Mouse (Mus musculus): Measurements from ENCODE around the gene Prkcd. TPM values are rescaled to one million over a fixed set of nuclear protein-coding genes. Genes with fewer than 3 reads are reported as not detected.

Gene Prkcd
- polyA plus RNA-seq, 2 experiments = 46.1 to 105 TPM

DNA sequence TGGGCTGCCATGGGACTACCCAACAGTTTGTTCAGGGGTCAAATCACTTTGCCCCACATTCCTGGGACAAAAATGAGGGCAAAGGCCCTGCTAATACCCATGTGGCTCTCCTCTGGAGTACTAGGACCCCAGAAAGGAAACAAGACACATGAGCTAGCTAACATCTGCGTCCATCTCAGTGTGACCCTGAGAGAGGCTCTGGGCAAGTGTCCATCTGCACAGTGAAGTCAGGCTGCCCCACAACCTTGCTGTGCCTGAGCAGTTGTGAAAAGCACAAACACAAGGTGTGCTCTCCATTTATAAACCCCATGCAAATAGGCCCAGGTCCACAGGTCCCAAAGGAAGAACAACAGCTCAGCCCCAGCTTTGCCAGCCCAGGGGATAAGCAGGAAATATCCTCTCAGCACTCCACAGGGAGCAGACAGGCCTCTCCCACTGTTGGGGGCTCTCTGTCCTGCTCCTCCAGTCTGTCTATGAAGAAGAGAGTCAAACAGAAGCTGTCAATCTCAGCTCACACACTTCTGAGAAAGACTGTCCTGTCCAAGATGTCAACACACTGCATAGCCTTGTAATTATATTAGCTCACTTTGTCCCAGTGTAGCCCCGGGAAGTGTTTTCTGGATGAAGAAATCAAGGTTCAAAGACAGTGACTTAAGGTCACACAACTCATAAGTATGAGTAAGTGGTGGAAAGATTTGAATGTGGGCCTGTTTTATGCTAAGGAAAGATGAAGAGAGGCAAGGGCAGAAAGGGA is 12.9 kb downstream of the Prkcd start:
- no peak for DNase-seq (ENCODE audit: low spot score)
- no peak overlapping the region for H3K27ac ChIP-seq (replicated peaks; ENCODE audit: low read depth, low read length)
- no peaks in the 10 kb centered on the region for H3K9me3 ChIP-seq (ENCODE audit: control insufficient read depth, low read length)
- ATAC-seq (ENCODE audit: low FRiP score, low read depth) = no peak
- no peak for TF ChIP-seq POLR2A (IDR thresholded peaks at IDR 0.05; ENCODE audit: borderline replicate concordance, extremely low read depth, insufficient read depth, insufficient read length)
- H3K4me1 ChIP-seq (ENCODE audit: control insufficient read depth, insufficient read depth, low read length) = no peaks in the 10 kb centered on the region
- H3K36me3 ChIP-seq (ENCODE audit: control insufficient read depth, insufficient read depth, low read length) = 0 out of 2 replicates have a peak, but pooled peaks cover 8% of the 10 kb centered on the region
- no peaks in the 10 kb centered on the region for H3K27me3 ChIP-seq (ENCODE audit: control insufficient read depth, insufficient read depth, low read length)
- no peak overlapping the region for H3K9ac ChIP-seq (ENCODE audit: low read depth, low read length, severe bottlenecking)
- H3K4me2 ChIP-seq (replicated peaks; ENCODE audit: low read depth, low read length, severe bottlenecking) = no peak overlapping the region
- WGBS = 77% methylated on average over 2 of the region's 2 CpGs
- H3K4me3 ChIP-seq (replicated peaks; ENCODE audit: low read length) = no peak overlapping the region

DNA sequence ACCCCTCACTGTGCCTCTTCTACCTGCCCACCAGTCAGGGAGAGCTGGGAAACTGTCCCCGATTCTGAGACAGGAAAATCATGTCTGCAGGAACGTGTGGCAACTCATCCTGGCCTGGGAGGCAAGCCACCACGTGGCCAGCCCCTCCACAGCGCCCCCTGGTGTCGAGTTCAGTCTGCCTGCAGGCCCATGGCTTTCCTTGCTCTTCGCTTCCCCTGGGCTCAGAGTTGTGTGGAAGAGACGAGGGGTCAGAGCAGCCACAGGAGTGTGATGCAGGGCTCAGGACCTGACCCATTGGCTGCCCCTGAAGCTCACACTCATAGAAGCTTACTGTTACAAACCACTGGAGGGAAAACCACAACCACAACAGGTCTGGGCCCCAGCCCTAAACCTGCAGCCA is 13.5 kb downstream of the Prkcd start:
- no peak overlapping the region for H3K4me3 ChIP-seq (replicated peaks; ENCODE audit: low read length)
- DNase-seq (ENCODE audit: low spot score) (peak; percentile 43), ATAC-seq (ENCODE audit: low FRiP score, low read depth) (no peak)
- WGBS = 15% methylated on average over 7 of the region's 7 CpGs
- H3K4me1 ChIP-seq (ENCODE audit: control insufficient read depth, insufficient read depth, low read length) = no peaks in the 10 kb centered on the region
- no peaks in the 10 kb centered on the region for H3K27me3 ChIP-seq (ENCODE audit: control insufficient read depth, insufficient read depth, low read length)
- H3K9me3 ChIP-seq (ENCODE audit: control insufficient read depth, low read length) = no peaks in the 10 kb centered on the region
- H3K9ac ChIP-seq (ENCODE audit: low read depth, low read length, severe bottlenecking) = no peak overlapping the region
- TF ChIP-seq POLR2A (IDR thresholded peaks at IDR 0.05; ENCODE audit: borderline replicate concordance, extremely low read depth, insufficient read depth, insufficient read length) = no peak
- no peak overlapping the region for H3K4me2 ChIP-seq (replicated peaks; ENCODE audit: low read depth, low read length, severe bottlenecking)
- no peak overlapping the region for H3K27ac ChIP-seq (replicated peaks; ENCODE audit: low read depth, low read length)
- H3K36me3 ChIP-seq (ENCODE audit: control insufficient read depth, insufficient read depth, low read length) = 0 out of 2 replicates have a peak, but pooled peaks cover 12% of the 10 kb centered on the region

DNA sequence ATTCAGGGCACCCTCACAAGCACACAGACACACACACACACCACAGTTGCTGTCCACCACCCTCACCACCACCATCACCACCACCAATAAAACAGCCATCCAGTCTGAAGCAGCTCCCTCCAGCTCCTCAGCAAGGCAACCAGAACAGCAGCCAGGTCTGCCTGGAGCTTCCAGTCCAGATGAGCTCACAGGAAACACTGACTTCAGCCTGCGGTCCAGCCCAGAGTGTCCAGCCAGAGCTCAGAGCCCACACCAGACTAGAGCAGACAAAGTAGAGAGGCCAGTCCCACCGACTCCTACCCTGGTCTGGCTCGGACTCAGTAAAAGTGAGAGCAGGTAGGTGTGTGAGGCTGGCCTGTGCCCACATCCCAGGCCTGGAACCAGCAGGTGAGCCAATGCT is 15.1 kb downstream of the Prkcd start:
- DNase-seq (ENCODE audit: low spot score) = no peak
- 0 out of 2 replicates have a peak, but pooled peaks have one; percentile 7 for ATAC-seq (ENCODE audit: low FRiP score, low read depth)

DNA sequence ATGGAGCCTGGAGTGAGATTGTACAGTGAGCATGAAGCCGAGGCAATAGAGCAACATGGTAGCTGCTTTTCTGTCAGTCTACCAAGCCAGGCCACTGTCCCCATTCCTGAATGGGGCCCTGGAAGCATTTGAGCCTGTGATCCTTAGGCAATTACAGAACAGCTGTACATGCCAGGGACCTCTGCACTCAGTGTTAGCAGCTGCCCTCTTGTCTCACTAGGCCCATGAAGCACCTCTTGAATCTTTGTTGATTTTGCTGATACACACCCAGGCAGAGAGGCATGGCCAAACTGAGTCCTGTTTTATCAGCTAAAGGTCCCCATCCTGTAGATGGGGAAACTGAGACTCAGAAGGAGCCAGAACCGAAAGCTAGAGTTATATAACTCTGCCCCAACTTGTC is 15.7 kb downstream of the Prkcd start:
- ATAC-seq (ENCODE audit: low FRiP score, low read depth) (no peak), DNase-seq (ENCODE audit: low spot score) (no peak)
- Histone ChIP-seq H3K9ac (ENCODE audit: low read depth, low read length, severe bottlenecking) (no peak overlapping the region), H3K4me2 (replicated peaks; ENCODE audit: low read depth, low read length, severe bottlenecking) (no peak overlapping the region), H3K27ac (replicated peaks; ENCODE audit: low read depth, low read length) (no peak overlapping the region), H3K36me3 (ENCODE audit: control insufficient read depth, insufficient read depth, low read length) (peaks cover 24% of the 10 kb centered on the region; the same call in 1 of the 2 replicates), H3K9me3 (ENCODE audit: control insufficient read depth, low read length) (no peaks in the 10 kb centered on the region), H3K27me3 (ENCODE audit: control insufficient read depth, insufficient read depth, low read length) (no peaks in the 10 kb centered on the region), H3K4me3 (replicated peaks; ENCODE audit: low read length) (no peak overlapping the region), H3K4me1 (ENCODE audit: control insufficient read depth, insufficient read depth, low read length) (no peaks in the 10 kb centered on the region)
- no peak for TF ChIP-seq POLR2A (IDR thresholded peaks at IDR 0.05; ENCODE audit: borderline replicate concordance, extremely low read depth, insufficient read depth, insufficient read length)
- WGBS = 82% methylated on average over 2 of the region's 2 CpGs

More for the DNA sequence above, 15.1 kb downstream of the Prkcd start:
- Histone ChIP-seq H3K4me2 (replicated peaks; ENCODE audit: low read depth, low read length, severe bottlenecking) (no peak overlapping the region), H3K9ac (ENCODE audit: low read depth, low read length, severe bottlenecking) (no peak overlapping the region), H3K4me3 (replicated peaks; ENCODE audit: low read length) (no peak overlapping the region), H3K36me3 (ENCODE audit: control insufficient read depth, insufficient read depth, low read length) (peaks cover 24% of the 10 kb centered on the region; the same call in 1 of the 2 replicates), H3K27me3 (ENCODE audit: control insufficient read depth, insufficient read depth, low read length) (no peaks in the 10 kb centered on the region), H3K27ac (replicated peaks; ENCODE audit: low read depth, low read length) (0 out of 2 replicates have a peak overlapping the region, but pooled peaks have one; percentile 19), H3K9me3 (ENCODE audit: control insufficient read depth, low read length) (no peaks in the 10 kb centered on the region), H3K4me1 (ENCODE audit: control insufficient read depth, insufficient read depth, low read length) (no peaks in the 10 kb centered on the region)
- TF ChIP-seq POLR2A (IDR thresholded peaks at IDR 0.05; ENCODE audit: borderline replicate concordance, extremely low read depth, insufficient read depth, insufficient read length) = no peak
- 70% methylated on average over 3 of the region's 3 CpGs for WGBS

DNA sequence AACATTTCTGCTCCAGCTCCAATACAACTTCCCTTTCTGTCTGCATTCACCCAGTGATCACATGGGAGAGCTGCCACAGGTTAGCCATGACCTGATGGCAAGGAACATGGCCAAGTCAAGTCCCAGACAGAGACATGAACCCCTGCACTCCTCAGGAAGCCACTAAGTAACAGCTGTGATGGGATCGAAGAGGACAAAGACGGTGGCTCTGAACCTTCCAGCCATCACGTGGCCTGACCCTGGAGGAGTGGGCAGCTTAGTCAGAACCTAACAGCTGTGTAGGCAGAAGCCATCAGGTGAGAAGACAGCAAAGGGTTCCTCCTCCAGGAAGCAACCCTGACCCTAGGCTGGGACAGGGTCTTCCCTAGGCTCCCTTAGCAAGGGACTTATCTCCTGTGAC is 16.5 kb downstream of the Prkcd start:
- Histone ChIP-seq H3K36me3 (ENCODE audit: control insufficient read depth, insufficient read depth, low read length) (peaks cover 24% of the 10 kb centered on the region; the same call in 1 of the 2 replicates), H3K9ac (ENCODE audit: low read depth, low read length, severe bottlenecking) (no peak overlapping the region), H3K4me2 (replicated peaks; ENCODE audit: low read depth, low read length, severe bottlenecking) (no peak overlapping the region), H3K4me1 (ENCODE audit: control insufficient read depth, insufficient read depth, low read length) (no peaks in the 10 kb centered on the region), H3K27ac (replicated peaks; ENCODE audit: low read depth, low read length) (no peak overlapping the region), H3K9me3 (ENCODE audit: control insufficient read depth, low read length) (no peaks in the 10 kb centered on the region), H3K4me3 (replicated peaks; ENCODE audit: low read length) (no peak overlapping the region), H3K27me3 (ENCODE audit: control insufficient read depth, insufficient read depth, low read length) (no peaks in the 10 kb centered on the region)
- ATAC-seq (ENCODE audit: low FRiP score, low read depth) (no peak), DNase-seq (ENCODE audit: low spot score) (no peak)
- WGBS = 87% methylated on average over 3 of the region's 3 CpGs
- no peak for TF ChIP-seq POLR2A (IDR thresholded peaks at IDR 0.05; ENCODE audit: borderline replicate concordance, extremely low read depth, insufficient read depth, insufficient read length)

All from limb, embryonic 14.5 days (tissue).